Mouse (Mus musculus) kidney, embryonic 14.5 days (tissue): ENCODE measurements around the gene Pdgfc. TPM values are rescaled to one million over a fixed set of nuclear protein-coding genes. Genes with fewer than 3 reads are reported as not detected.

Experiments
- ATAC-seq: fragments of 200-750 bp; cut with Nextera tagmentation; 2 replicates; pipeline ENCODE4 v1.8.0; 2017; ENCODE audit warnings: moderate number of reproducible peaks, mild to moderate bottlenecking, moderate TSS enrichment, moderate library complexity; ENCODE audit not compliant: low FRiP score, low TSS enrichment
- H3K27ac ChIP-seq: fragments of 300-500 bp; sonication (generic); 2 replicates; pipeline ENCODE4 v1.5.1; 2014; ENCODE audit warnings: low read depth, mild to moderate bottlenecking, low read length, moderate library complexity, mixed read lengths
- H3K27me3 ChIP-seq: fragments of 300-500 bp; sonication (generic); 2 replicates; pipeline ENCODE4 v1.6.1; 2014; ENCODE audit warnings: mild to moderate bottlenecking, low read length; ENCODE audit not compliant: control insufficient read depth, insufficient read depth
- H3K36me3 ChIP-seq: fragments of 300-500 bp; sonication (generic); 2 replicates; pipeline ENCODE4 v1.6.1; 2014; ENCODE audit warnings: low read length, mixed read lengths; ENCODE audit not compliant: control insufficient read depth, insufficient read depth
- H3K4me1 ChIP-seq: fragments of 300-500 bp; sonication (generic); 2 replicates; pipeline ENCODE4 v1.6.1; 2014; ENCODE audit warnings: low read length, mixed read lengths; ENCODE audit not compliant: control insufficient read depth, insufficient read depth
- H3K4me2 ChIP-seq: fragments of 300-500 bp; sonication (generic); replicated peaks from 2 replicates; pipeline ENCODE4 v1.6.1; 2014; ENCODE audit warnings: low read depth, mild to moderate bottlenecking, low read length
- H3K4me3 ChIP-seq: fragments of 300-500 bp; sonication (generic); 2 replicates; pipeline ENCODE4 v1.5.1; 2014; ENCODE audit warnings: mild to moderate bottlenecking, low read length
- H3K9ac ChIP-seq: fragments of 300-500 bp; sonication (generic); 2 replicates; pipeline ENCODE4 v1.6.1; 2014; ENCODE audit warnings: low read depth, mild to moderate bottlenecking, low read length, moderate library complexity
- H3K9me3 ChIP-seq: fragments of 300-500 bp; sonication (generic); 2 replicates; pipeline ENCODE4 v1.6.1; 2016; ENCODE audit warnings: low read length; ENCODE audit not compliant: control insufficient read depth
- WGBS: fragments of 180-500 bp; shearing (Covaris S2); extraction: QIAGEN DNeasy Blood & Tissue Kit; methylation state at CpG from one replicate; pipeline ENCODE4 v1.1.7; 2014; 5-methylcytosine and 5-hydroxymethylcytosine counted together
- polyA plus RNA-seq: library from polyadenylated mRNA; unstranded; fragments of >200 nt; fragmentation: Nextera tagmentation; extraction: Ambion mirVana; gene quantifications from 2 replicates; pipeline ENCODE4 v1.2.1, GENCODE M21; 2014

Pdgfc gene
- polyA plus RNA-seq, 1 experiment from 2014 or later = 37.8 TPM

DNA sequence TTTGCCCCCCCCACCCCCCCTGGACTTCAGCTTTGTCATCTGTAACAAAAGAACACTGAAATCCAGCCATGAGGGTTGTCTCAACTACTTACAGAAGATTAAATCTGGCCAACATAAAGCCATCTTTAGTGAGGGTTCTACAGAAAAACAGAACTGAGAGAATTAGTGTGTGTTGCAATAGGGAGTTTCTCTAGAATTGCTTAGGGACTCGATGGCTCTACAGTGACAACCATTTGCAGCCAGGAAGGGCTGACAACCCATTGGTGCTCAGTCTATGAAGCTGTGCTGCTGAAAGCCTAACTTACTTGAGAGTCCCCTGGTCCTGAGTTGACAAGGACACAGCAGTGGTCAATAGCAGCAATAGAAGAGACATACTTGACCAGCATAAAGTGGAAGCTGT is 21.5 kb downstream of the Pdgfc start:
- 88% methylated on average over 1 of the region's 1 CpGs for WGBS
- H3K9ac ChIP-seq = no peak overlapping the region
- H3K27ac ChIP-seq = no peak overlapping the region

GRCm38 (mm10) chr3:81058527-81059031 is 22.4 kb downstream of the Pdgfc start:
- Histone ChIP-seq H3K4me1 (no peaks in the 10 kb centered on the region), H3K27ac (0 out of 2 replicates have a peak overlapping the region, but pooled peaks have one; percentile 10), H3K27me3 (no peaks in the 10 kb centered on the region), H3K36me3 (no peaks in the 10 kb centered on the region), H3K4me2 (no peak overlapping the region), H3K9me3 (no peaks in the 10 kb centered on the region), H3K4me3 (no peak overlapping the region), H3K9ac (no peak overlapping the region)
- 22% methylated on average over 4 of the region's 4 CpGs for WGBS
- ATAC-seq = peak; percentile 86

More for the DNA sequence above, 21.5 kb downstream of the Pdgfc start:
- no peaks in the 10 kb centered on the region for H3K27me3 ChIP-seq
- H3K36me3 ChIP-seq = no peaks in the 10 kb centered on the region
- H3K4me1 ChIP-seq = 0 out of 2 replicates have a peak, but pooled peaks cover under 1% of the 10 kb centered on the region
- no peaks in the 10 kb centered on the region for H3K9me3 ChIP-seq
- H3K4me2 ChIP-seq = no peak overlapping the region
- ATAC-seq = no peak
- no peak overlapping the region for H3K4me3 ChIP-seq

GRCm38 (mm10) chr3:81068550-81068949 is 32.3 kb downstream of the Pdgfc start:
- H3K4me2 ChIP-seq = no peak overlapping the region
- H3K4me1 ChIP-seq = no peaks in the 10 kb centered on the region
- no peak for ATAC-seq
- no peaks in the 10 kb centered on the region for H3K9me3 ChIP-seq
- 53% methylated on average over 2 of the region's 2 CpGs for WGBS
- no peak overlapping the region for H3K9ac ChIP-seq
- no peaks in the 10 kb centered on the region for H3K27me3 ChIP-seq
- H3K27ac ChIP-seq = no peak overlapping the region
- no peaks in the 10 kb centered on the region for H3K36me3 ChIP-seq
- H3K4me3 ChIP-seq = no peak overlapping the region

- Histone ChIP-seq H3K36me3 (no peaks in the 10 kb centered on the region), H3K4me2 (no peak overlapping the region), H3K4me3 (no peak overlapping the region), H3K9ac (no peak overlapping the region), H3K27ac (no peak overlapping the region), H3K27me3 (no peaks in the 10 kb centered on the region), H3K4me1 (peaks cover 6% of the 10 kb centered on the region; the same call in 1 of the 2 replicates), H3K9me3 (no peaks in the 10 kb centered on the region)
- 62% methylated on average over 1 of the region's 1 CpGs for WGBS
- no peak for ATAC-seq
These were observed 64.9 kb downstream of the Pdgfc start for GRCm38 (mm10) chr3:81101136-81101535.

- WGBS = 37% methylated on average over 3 of the region's 3 CpGs
These were observed 66.1 kb downstream of the Pdgfc start for GRCm38 (mm10) chr3:81102158-81102876.

GRCm38 (mm10) chr3:81102877-81103420 is 66.7 kb downstream of the Pdgfc start:
- no peak for ATAC-seq
- Histone ChIP-seq H3K27ac (peak overlapping the region; percentile 53; the same call in 1 of the 2 replicates), H3K4me2 (no peak overlapping the region), H3K9me3 (no peaks in the 10 kb centered on the region), H3K36me3 (no peaks in the 10 kb centered on the region), H3K4me3 (no peak overlapping the region), H3K4me1 (peaks cover 3% of the 10 kb centered on the region; the same call in 1 of the 2 replicates), H3K9ac (no peak overlapping the region), H3K27me3 (no peaks in the 10 kb centered on the region)
- 54% methylated on average over 5 of the region's 5 CpGs for WGBS

More at GRCm38 (mm10) chr3:81102158-81102876, 66.1 kb downstream of the Pdgfc start:
- Histone ChIP-seq H3K9ac (no peak overlapping the region), H3K4me2 (no peak overlapping the region), H3K4me3 (no peak overlapping the region), H3K36me3 (no peaks in the 10 kb centered on the region), H3K27ac (peak overlapping the region; percentile 53; the same call in 1 of the 2 replicates), H3K4me1 (peaks cover 3% of the 10 kb centered on the region; the same call in 1 of the 2 replicates), H3K9me3 (no peaks in the 10 kb centered on the region), H3K27me3 (no peaks in the 10 kb centered on the region)
- peak; percentile 53; the same call in 1 of the 2 replicates for ATAC-seq

DNA sequence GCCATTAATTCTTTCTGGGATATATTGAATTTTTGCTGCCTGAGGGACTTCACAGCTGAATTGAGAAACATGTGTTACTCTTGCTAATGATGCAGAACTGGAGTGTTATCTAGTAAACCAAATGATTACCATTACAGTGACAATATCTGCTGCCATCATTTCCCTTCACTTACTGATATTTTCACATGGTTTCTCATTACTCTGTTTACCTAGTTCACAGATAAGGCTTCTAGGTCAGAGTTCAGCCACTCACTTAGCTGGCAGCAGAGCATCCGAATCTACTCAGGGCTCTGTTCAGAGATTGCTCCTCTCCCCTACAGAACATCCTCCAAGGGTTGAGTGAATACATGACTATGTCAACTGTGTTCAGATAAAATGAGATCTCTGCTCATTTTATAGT is 71.3 kb downstream of the Pdgfc start:
- 46% methylated on average over 1 of the region's 1 CpGs for WGBS
- H3K9ac ChIP-seq = no peak overlapping the region
- no peaks in the 10 kb centered on the region for H3K4me1 ChIP-seq
- H3K27me3 ChIP-seq = no peaks in the 10 kb centered on the region
- H3K27ac ChIP-seq = no peak overlapping the region
- no peak overlapping the region for H3K4me2 ChIP-seq
- H3K9me3 ChIP-seq = no peaks in the 10 kb centered on the region
- no peak overlapping the region for H3K4me3 ChIP-seq
- no peak for ATAC-seq
- H3K36me3 ChIP-seq = no peaks in the 10 kb centered on the region

DNA sequence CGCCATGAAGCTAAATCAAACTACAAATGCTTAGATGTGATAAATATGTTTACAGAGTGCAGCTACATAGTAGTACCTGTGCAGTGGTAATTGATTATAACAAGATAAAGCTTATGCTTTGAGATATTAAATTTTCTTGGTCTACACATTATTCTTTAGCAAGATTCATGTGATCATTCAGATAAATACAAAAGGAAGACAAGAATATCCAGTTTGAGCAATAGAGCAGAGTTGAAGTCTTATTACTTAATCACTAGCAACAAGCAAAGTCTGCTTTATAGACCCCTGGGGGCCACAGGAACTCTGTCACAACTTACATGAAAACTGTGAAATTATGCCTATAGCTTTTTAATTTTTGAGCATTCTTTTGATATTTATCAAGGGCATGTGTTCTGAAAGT is 74.8 kb downstream of the Pdgfc start:
- Histone ChIP-seq H3K36me3 (no peaks in the 10 kb centered on the region), H3K9ac (no peak overlapping the region), H3K4me3 (no peak overlapping the region), H3K27me3 (no peaks in the 10 kb centered on the region), H3K4me1 (no peaks in the 10 kb centered on the region), H3K9me3 (no peaks in the 10 kb centered on the region), H3K4me2 (no peak overlapping the region), H3K27ac (no peak overlapping the region)
- 85% methylated on average over 1 of the region's 1 CpGs for WGBS
- ATAC-seq = no peak

DNA sequence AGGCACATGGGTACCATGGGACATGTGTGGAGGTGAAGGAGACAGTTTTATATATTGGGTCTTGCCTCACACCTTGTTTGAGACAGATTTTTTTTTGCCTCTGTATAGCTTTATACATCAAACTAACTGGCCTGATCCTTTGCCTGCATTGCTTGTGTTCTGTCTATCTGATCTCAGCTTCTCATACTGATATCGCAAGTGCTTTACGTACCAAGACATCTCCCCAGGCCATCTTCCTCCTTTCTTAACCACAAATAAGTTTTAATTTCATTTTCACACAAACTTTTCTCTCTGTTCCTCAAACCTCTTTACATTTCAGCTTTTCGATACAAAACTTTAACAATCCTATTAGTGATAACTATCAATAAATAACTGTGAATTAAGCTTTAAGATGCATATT is 76.7 kb downstream of the Pdgfc start:
- Histone ChIP-seq H3K4me3 (no peak overlapping the region), H3K27me3 (no peaks in the 10 kb centered on the region), H3K4me1 (no peaks in the 10 kb centered on the region), H3K27ac (no peak overlapping the region), H3K9ac (no peak overlapping the region), H3K9me3 (no peaks in the 10 kb centered on the region), H3K4me2 (no peak overlapping the region), H3K36me3 (no peaks in the 10 kb centered on the region)
- WGBS = 93% methylated on average over 3 of the region's 3 CpGs
- no peak for ATAC-seq
